In the genomic region with DNA sequence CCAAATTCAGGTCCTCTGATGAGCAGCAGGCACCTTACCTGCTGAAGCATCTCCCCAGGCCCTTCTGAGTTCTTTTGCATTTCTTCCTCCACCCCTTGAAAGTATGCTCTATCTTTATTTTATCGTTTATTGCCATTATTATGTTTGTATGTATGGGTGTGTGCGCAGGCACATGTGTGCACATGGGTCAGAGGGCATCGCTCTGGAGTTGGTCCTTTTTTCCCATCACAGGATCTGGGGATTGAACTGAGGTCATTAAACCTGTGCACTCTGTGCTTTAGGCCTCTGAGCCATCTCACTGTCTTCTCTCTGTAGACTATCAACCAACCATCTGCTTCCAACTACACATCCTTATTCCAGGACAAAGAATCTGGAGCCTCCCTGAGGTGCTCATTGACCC, we compare ENCODE assay signal across 25 mouse cellular contexts.
"Had no signal": no experiment of that assay in that cellular context is flagged by ENCODE, and none has a peak within 500 bp of the region (broad histone marks: within the 10 kb centered on the region; RNA-seq: fewer than 3 reads in every experiment).

No protein-coding gene starts in this region.

- ATAC-seq: hindbrain, postnatal 0 days had no signal

- H3K4me1 ChIP-seq: heart, embryonic 13.5 days; heart, embryonic 15.5 days; hindbrain, embryonic 13.5 days; hindbrain, embryonic 15.5 days; limb, embryonic 10.5 days; limb, embryonic 12.5 days; liver, embryonic 13.5 days had no signal

- H3K9ac ChIP-seq: heart, embryonic 13.5 days; heart, embryonic 15.5 days; hindbrain, embryonic 13.5 days; hindbrain, embryonic 15.5 days; limb, embryonic 12.5 days; liver, embryonic 13.5 days had no signal

- H3K27ac ChIP-seq: gastrocnemius, adult 2 months; heart, adult 2 months; heart, embryonic 13.5 days; heart, embryonic 15.5 days; hindbrain, embryonic 13.5 days; hindbrain, embryonic 15.5 days; hindbrain, postnatal 0 days; limb, embryonic 10.5 days; limb, embryonic 12.5 days; liver, embryonic 13.5 days had no signal

- H3K27me3 ChIP-seq: heart, embryonic 13.5 days; heart, embryonic 15.5 days; hindbrain, embryonic 13.5 days; hindbrain, embryonic 15.5 days; limb, embryonic 12.5 days; liver, embryonic 13.5 days had no signal

- H3K36me3 ChIP-seq: heart, embryonic 13.5 days; heart, embryonic 15.5 days; hindbrain, embryonic 13.5 days; hindbrain, embryonic 15.5 days; limb, embryonic 10.5 days; limb, embryonic 12.5 days; liver, embryonic 13.5 days had no signal

- H3K4me3 ChIP-seq: gastrocnemius, adult 2 months; heart, adult 2 months; heart, embryonic 13.5 days; heart, embryonic 15.5 days; hindbrain, embryonic 13.5 days; hindbrain, embryonic 15.5 days; limb, embryonic 10.5 days; limb, embryonic 12.5 days; liver, embryonic 13.5 days had no signal

- H3K9me3 ChIP-seq: heart, embryonic 13.5 days; heart, embryonic 15.5 days; hindbrain, embryonic 13.5 days; hindbrain, embryonic 15.5 days; limb, embryonic 10.5 days; limb, embryonic 12.5 days; liver, embryonic 13.5 days had no signal

- H3K4me2 ChIP-seq: heart, embryonic 11.5 days; heart, embryonic 13.5 days; heart, embryonic 15.5 days; hindbrain, embryonic 13.5 days; hindbrain, embryonic 15.5 days; limb, embryonic 12.5 days; liver, embryonic 11.5 days; liver, embryonic 13.5 days had no signal

- DNase-seq: gastrocnemius, adult 2 months; gastrocnemius, postnatal 10 days; gastrocnemius, postnatal 36 days; heart, adult 11 months; heart, adult 2 months; heart, postnatal 14 days; heart, postnatal 36 days; kidney, adult 18-20 months; kidney, adult 8-10 months; kidney, postnatal 10 days; kidney, postnatal 25 days; kidney, postnatal 4 days; layer of hippocampus, adult 9-11 months; layer of hippocampus, postnatal 36 days; liver; liver, embryonic 13.5 days had no signal
